Mouse (Mus musculus) erythroblast, adult 5-6 weeks (primary cell): ENCODE measurements around the gene Wnt1. TPM values are rescaled to one million over a fixed set of nuclear protein-coding genes. Genes with fewer than 3 reads are reported as not detected.

Experiments
- ATAC-seq: replicated peaks from 2 replicates; pipeline ENCODE4 v1.8.0; 2016; ENCODE audit warnings: moderate number of reproducible peaks, mild to moderate bottlenecking, moderate TSS enrichment, inconsistent platforms; ENCODE audit not compliant: poor library complexity, low FRiP score, severe bottlenecking
- total RNA-seq, 2 experiments: library from RNA; stranded (forward) in 1 of 2; stranded (reverse) in 1 of 2; fragments of 150-400 nt in 1 of 2; fragments of 200-764, 138-1000 nt in 1 of 2; gene quantifications; 2 replicates each; pipeline versions ENCODE4 v1.2.3 to v1.2.4; 2015 to 2017; ENCODE audit warnings: low replicate concordance in 2 of 2

Wnt1 gene
- total RNA-seq, 2 experiments from 2014 or later = not detected

DNA sequence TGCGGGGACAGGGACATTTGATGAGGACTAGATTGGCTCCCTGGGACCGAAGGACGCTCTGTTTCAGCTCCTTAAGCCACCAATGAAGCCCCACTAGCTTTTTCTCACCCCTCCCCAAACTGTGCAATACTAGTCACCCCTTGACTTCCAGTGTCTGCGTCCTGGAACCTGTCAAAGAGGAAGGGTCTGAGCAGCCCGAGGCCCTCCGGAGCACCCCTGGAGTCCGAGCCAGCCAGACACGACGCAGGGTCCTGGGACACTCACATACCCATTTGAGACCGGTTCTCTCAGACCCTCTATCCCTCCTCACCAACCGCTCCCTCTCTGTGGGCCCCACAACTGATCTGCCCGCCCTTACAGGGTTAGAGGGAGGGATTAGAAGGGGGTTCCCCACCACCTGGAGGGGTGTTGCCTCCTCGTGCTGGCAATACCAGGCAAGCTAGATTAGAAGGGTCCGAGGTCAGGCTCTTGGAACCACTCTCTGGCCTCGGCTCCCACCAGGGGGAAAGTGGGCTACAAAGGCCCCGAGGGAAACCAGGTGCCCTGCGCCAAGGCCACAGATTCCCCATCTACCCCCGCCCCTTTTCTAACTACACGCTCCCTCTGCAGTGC lies 12.5 kb upstream of the Wnt1 start:
- ATAC-seq = no peak

DNA sequence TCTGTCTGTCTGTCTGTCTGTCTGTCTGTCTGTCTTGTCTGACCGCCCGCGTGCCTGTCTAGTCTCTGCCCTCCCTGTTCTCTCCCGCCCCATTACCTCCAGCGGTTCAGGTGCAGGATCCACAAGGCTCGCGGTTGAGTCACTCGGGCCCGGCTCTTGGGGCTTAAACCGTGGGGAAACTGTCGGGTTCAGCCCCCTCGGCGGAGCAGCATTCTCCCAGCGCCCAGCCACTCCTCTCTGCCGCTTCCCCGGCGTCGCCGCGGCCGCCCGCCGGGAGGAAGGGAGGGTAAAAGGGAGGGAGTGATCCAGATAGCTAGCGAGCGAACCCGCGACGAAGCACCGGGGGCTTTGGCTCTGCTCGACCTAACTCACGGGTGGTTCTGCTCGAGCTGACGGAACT lies 11.9 kb upstream of the Wnt1 start, which contains the start of gene Wnt10b:
Gene Wnt10b (minus strand): TSS at position 389 of the 400 bp plus-strand sequence.
- ATAC-seq = no peak

DNA sequence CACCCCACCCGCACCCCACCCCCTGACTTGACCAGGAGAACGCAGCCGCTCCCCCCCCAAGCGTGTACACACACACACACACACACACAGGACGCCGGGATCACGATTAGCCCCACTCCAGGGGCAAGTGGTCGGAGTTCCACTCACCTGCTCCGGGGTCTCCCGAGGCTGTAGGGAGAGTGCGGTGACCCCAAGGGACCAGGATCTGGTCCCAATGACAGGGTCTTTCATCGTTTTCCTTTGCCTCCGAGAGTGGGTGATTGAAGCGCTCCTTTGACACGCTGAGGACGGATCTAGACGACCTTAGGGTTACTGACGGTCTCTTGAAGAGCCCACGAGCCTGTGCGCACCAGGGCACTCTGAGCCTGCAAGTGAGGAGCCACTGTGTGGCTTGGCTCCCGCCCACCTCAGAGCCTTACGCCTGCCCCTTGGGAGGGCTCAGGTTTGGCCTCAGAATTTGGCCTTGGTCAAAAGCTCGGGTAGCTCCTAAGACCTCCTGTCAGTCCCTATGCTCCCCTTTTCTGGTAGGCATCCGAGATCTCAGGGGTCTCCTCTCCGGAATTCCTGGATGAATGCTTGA lies 11.4 kb upstream of the Wnt1 start:
- ATAC-seq = no peak

DNA sequence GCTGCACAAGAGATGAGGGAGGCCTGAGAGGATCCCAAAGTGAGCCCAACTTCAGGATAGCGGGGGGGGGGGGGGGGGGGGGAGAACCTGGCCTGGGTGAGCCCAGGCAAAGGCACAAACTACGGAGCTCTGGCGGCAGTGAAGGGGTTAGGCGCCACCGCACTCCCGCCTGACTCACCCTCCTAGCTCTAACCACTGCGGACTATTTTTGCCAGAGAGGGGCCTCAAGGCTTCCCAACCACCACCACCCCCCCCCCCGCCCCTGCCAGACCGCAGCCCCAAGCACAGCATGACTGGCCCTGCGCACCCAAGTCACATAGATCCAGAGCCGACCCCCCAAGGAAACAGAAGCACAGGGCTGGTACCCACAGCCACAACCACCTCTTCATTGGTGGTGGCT lies 10.9 kb upstream of the Wnt1 start:
- no peak for ATAC-seq

DNA sequence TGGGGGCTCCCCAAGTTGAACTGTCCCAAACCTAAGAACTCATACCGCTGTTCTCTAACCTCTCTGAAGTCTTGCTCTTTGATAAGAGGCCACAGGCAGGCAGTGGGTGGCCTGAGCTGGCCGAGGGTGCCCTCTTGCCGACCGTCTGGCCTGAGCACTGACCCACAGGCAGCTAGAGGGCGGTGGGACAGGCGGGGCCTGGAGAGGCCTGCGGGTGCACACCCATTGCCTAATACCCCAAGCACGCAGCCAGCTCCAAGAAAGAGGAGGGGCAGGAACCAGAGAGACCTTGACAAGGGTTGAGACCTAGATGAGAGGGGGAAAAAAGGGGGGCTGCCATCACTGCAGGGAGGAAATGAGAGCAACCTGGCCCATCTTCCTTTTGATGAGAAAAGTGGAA lies 9.6 kb upstream of the Wnt1 start:
- ATAC-seq = no peak

DNA sequence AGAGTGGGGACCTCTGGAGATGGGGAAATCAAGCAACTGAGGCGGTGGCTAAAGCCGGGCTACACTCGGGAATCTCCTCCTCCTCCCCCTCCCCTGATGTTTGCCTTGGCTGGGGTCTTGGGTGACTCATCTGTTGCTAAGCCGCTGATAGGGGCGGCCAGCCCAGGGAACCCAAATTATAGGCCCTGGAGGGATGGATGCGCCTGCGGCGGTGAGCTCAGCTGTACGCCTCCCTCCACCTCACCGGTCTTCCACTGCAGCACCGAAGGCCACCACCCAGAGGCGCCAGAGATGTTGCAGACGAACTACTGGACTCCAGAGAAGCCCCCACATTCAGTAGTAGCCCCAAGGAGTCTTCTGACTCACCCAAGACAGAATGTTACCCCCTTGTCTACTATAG lies 9.1 kb upstream of the Wnt1 start:
- no peak for ATAC-seq

DNA sequence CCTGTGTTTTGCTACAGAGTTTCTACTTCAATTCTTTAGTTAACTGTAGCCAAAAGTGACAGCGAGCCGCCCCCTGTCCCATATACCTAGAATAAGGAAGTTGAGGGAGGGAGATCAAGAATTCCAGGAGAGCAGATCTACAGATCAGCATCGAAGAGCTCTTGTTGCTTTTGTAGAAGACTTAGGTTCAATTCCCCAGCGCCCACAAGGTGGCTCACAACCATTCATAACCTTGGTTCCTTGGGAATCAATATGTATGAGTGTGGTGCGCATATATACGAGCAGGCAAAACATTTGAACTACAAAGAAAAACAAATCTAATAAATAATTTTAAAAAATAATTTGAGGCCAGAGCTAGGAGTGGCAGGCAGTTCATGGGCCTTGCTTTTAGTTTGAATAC lies 8.5 kb upstream of the Wnt1 start:
- ATAC-seq = no peak

DNA sequence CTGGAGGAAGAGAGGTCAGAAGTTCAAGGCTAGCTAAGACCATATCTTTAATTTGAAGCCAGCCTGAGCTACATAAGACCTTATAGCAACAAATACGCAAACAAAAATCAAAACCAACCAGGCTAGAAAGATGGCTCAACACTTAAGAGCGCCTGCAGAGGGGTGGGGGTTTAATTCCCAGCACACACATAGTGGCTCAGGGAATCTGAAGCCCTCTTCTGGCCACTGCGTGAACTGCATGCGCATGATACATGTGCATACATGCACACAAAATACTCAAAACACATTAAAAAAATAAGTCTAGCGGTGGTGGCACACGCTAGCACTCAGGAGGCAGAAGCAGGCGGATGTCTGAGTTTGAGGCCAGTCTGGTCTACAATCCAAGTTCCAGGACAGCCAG lies 3.9 kb upstream of the Wnt1 start:
- ATAC-seq = peak; percentile 68

DNA sequence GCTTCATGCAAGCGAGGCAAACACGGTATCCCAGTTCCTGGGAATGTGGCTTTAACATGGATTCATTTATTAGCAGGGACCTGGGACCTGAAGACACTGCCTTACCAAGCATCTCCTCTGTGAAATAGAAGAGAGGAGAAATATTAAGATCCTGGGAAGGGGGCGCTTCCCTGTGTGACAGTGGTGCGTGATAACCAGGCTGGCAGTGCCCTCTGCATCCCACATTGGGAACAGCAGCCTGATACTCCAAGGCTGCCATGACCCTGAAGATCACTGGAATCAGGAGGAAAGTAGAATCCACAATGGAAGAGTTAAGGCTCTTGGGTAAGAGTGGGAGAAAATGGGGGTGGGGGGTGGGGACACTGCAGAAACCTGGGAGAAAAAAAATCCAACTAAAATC lies 1.7 kb upstream of the Wnt1 start:
- ATAC-seq = no peak

DNA sequence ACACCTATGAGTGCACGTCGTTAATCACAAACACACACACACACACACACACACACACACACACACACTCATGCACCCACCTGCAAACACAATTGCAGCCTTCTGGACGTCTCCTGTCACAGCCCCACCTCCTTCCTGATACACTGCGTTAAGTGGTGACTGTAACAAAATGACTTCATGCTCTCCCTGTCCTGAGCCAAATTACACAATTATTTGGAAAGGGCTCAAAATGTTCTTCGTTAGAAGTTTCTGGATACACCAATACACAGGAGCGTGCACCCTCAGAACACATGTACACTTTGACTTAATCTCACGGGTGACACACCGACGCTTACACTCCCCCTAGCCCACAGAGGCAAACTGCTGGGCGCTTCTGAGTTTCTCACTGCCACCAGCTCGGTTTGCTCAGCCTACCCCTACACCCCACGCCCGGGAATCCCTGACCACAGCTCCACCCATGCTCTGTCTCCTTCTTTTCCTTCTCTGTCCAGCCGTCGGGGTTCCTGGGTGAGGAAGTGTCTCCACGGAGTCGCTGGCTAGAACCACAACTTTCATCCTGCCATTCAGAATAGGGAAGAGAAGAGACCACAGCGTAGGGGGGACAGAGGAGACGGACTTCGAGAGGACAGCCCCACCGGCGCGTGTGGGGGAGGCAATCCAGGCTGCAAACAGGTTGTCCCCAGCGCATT lies 541 bp upstream of the Wnt1 start:
- ATAC-seq = no peak

DNA sequence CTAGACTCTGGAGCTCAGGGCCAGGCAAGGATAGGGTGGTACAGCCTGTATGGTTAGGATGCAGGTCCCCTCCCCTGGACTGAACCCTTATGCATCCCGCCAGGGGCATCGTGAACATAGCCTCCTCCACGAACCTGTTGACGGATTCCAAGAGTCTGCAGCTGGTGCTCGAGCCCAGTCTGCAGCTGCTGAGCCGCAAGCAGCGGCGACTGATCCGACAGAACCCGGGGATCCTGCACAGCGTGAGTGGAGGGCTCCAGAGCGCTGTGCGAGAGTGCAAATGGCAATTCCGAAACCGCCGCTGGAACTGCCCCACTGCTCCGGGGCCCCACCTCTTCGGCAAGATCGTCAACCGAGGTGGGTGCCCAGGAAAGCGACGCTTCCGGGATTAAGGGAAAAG lies 1.1 kb downstream of the Wnt1 start:
- ATAC-seq = no peak

DNA sequence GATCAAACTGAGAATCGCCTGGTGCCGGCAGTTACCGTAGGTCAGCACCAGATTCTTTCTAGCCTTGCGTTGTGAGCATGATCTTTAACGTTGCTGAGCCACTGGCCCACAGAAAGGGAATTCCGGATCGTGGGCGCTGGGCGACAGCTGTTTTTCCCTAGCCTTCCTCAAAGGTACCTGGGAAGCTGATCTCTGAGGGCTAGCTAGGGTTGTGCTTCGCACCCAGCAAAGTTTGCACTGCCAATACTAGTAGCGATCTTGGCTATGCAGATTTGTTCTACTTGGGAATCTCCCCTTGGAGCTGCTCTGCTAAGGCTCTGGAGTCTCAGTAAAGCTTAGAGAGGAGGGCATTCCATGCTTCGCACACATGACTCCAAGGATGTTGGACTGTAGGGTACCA lies 1.6 kb downstream of the Wnt1 start:
- no peak for ATAC-seq

DNA sequence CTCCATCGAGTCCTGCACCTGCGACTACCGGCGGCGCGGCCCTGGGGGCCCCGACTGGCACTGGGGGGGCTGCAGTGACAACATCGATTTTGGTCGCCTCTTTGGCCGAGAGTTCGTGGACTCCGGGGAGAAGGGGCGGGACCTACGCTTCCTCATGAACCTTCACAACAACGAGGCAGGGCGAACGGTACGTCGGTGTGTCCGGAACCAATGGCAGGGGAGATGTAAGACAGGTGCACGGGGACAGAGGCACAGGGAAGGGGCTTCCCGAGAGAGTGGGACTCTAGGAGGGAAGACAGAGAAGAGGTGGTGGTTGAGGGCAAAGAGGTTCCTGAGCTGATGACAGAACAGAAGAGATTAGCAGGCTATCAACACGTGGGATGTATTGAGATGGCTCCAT lies 2.1 kb downstream of the Wnt1 start:
- no peak for ATAC-seq

DNA sequence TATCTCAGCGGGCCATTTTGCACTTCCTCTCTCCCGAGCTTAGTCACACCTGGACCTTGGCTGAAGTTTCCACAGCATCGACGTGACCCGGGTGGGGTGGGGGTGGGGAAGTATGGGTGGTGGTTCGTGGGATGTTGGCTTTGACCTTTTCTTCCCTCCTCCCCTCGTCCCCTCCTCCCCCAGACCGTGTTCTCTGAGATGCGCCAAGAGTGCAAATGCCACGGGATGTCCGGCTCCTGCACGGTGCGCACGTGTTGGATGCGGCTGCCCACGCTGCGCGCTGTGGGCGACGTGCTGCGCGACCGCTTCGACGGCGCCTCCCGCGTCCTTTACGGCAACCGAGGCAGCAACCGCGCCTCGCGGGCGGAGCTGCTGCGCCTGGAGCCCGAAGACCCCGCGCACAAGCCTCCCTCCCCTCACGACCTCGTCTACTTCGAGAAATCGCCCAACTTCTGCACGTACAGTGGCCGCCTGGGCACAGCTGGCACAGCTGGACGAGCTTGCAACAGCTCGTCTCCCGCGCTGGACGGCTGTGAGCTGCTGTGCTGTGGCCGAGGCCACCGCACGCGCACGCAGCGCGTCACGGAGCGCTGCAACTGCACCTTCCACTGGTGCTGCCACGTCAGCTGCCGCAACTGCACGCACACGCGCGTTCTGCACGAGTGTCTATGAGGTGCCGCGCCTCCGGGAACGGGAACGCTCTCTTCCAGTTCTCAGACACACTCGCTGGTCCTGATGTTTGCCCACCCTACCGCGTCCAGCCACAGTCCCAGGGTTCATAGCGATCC lies 2.8 kb downstream of the Wnt1 start:
- ATAC-seq = no peak

DNA sequence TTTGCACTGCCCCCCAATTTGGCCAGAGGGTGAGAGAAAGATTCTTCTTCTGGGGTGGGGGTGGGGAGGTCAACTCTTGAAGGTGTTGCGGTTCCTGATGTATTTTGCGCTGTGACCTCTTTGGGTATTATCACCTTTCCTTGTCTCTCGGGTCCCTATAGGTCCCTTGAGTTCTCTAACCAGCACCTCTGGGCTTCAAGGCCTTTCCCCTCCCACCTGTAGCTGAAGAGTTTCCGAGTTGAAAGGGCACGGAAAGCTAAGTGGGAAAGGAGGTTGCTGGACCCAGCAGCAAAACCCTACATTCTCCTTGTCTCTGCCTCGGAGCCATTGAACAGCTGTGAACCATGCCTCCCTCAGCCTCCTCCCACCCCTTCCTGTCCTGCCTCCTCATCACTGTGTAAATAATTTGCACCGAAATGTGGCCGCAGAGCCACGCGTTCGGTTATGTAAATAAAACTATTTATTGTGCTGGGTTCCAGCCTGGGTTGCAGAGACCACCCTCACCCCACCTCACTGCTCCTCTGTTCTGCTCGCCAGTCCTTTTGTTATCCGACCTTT lies 3.6 kb downstream of the Wnt1 start:
- ATAC-seq = no peak

DNA sequence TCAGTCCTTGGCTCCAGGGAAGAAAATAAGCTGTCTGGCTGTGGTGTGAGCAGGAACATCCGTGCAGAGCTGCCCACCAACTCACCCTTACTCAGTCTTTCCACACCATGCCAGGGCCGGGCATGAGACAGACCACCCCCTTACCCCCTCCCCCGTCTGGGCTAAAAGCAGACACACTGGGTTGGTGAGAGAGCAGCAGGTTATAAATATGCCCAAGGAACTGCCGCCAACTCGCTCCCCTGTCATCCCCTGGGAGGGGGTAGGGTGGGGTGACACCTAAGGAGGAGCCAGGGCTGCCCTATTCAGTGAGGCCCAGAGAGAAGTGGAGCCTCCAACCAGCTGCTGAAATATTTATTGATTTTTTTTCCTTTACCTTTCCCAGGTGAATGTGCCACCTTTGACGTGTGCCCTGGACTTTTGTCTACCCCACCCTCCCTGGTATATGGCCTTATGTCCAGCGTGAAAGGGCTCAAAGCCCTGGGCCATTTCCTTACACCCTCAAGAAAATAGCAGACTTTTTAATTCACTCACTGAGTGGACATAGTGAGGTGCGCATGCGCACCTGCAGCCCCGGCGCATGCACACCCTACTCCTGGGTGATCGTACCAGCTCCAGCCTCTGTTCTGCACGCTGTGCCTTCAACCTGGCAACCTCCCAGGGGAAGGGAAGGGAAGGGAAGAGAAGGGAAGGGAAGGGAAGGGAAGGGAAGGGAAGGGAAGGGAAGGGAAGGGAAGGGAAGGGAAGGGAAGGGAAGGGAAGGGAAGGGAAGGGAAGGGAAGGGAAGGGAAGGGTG lies 7.3 kb downstream of the Wnt1 start:
- no peak for ATAC-seq

DNA sequence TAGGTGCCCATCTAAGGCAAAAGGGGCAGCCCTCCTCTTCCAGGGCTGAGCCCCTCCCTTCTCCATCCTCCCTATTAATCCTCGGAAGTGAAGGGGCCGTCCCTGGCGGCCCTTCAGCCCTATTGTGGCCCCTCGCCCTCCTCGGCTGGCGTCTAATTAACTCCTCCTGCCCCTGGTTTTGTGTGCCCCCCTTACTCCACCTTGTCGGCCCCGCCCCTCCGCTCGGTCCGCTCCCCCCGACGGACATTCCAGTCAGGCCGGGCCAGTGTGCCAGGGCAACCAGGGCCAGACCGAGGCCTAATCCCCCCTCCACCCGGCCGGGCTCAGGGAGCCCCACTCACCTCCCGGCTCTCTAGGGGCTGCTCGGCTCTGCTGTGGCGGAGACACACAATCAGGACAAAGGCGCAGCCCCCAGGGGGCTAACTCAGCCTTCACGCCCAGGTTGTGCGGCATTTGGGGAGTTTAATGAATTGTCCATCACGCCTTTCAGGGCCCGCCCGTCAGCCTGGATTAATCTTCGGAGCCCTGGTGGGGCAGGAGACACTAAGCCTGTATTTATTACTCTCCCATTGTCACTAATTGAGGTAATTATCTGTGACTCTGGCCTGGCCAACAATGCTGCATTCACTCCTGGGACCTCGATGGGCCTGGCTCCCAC lies 8.3 kb downstream of the Wnt1 start:
- ATAC-seq = no peak

DNA sequence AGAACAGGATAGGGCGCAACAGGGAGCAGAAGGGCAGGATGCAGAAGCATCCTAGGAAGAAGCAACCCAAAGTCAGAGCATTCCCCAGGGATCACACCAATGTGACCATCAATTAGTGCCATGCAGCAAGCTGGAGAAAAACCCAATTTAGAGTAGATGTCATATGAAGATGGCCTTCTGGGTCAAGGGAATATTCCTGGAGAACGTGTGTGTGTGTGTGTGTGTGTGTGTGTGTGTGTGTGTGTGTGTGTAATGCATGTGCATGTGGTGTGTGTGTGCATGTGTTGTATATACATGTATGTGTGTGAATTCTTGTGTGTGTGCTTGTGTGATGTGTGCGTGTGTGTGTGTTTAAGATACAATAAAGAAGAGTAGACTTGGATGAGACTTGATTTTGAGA lies 9.2 kb downstream of the Wnt1 start:
- no peak for ATAC-seq

DNA sequence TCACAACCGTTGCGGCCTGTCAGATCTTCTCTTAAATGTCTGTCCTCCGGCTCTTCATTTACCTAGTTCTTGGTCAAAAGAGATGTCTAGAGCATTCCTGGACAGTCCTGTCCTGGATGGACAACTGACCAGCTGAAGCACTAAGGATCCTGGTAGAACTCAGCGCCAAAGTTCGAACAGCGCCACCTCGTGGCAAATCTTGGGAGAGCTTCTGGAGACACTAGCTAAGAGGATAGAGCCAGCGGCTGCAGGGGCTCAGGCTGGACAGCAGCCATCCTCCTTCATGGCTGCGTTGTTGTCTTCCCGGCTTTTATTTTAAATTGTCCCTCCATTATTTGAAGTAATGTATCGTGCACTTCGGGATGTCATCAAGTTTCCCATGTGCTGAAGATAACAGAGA lies 9.7 kb downstream of the Wnt1 start:
- peak; percentile 67 for ATAC-seq
